Mouse (Mus musculus): ENCODE results near the gene Npl. TPM values are rescaled to one million over a fixed set of nuclear protein-coding genes. Genes with fewer than 3 reads are reported as not detected.

Gene Npl
- polyA plus RNA-seq, 1 experiment from 2014 or later, result 8.0 TPM

- no peaks in the 10 kb centered on the region for H3K27me3 ChIP-seq
- H3K4me3 ChIP-seq (replicated peaks), result no peak overlapping the region
- H3K9me3 ChIP-seq (replicated peaks), result no peaks in the 10 kb centered on the region
- H3K27ac ChIP-seq, result no peak overlapping the region
- H3K36me3 ChIP-seq, result no peaks in the 10 kb centered on the region
- no peak for ATAC-seq (ENCODE audit: low read depth)
- DNase-seq, result no peak
- H3K4me1 ChIP-seq (replicated peaks), result 0 out of 2 replicates have a peak, but pooled peaks cover 2% of the 10 kb centered on the region
- WGBS (ENCODE audit: insufficient replicate concordance), result 74% methylated on average over 6 of the region's 6 CpGs
- H3K9ac ChIP-seq, result no peak overlapping the region
- no peak overlapping the region for H3K4me2 ChIP-seq
These were observed 43.6 kb downstream of the Npl start for GRCm38 (mm10) chr1:153506266-153506665.

DNA sequence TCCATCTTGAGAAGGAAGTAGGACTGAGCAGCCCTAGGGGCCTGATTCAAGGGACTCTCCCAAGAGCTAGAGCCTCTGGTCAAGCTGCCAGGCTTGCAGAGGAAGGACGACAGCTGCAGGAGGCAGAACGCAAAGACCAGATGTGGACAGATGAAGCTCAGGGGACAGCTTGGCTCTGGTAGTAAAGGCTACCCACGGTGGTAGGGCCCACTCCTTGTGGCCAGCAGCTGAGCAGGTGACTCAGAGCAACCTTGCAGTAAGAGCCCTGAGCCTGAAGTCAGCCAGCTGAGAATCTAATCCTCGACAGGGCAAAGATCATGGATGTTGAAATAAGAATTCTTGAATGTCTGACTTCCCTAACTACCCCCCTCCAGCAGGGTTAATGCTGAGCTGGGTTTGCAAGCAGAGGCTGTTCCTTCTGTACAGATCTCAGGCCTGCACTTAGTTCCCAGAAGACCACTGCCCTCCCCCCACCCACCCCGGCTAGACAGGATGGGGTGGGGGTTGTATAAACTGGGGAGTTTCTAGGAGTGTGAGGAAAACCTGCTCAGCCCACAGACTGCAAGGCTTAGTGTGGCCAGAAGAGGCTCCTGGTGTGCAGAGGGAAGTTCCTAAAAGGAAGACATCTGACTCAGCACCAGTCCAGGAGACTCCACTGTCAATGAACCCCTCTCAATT is 48.1 kb downstream of the Npl start:
- DNase-seq, result no peak
- no peak overlapping the region for H3K4me3 ChIP-seq (replicated peaks)
- WGBS (ENCODE audit: insufficient replicate concordance), result 33% methylated on average over 5 of the region's 5 CpGs
- no peak overlapping the region for H3K27ac ChIP-seq
- no peaks in the 10 kb centered on the region for H3K36me3 ChIP-seq
- no peak overlapping the region for H3K4me2 ChIP-seq
- H3K9me3 ChIP-seq (replicated peaks), result no peaks in the 10 kb centered on the region
- no peak for ATAC-seq (ENCODE audit: low read depth)
- H3K4me1 ChIP-seq (replicated peaks), result 0 out of 2 replicates have a peak, but pooled peaks cover 2% of the 10 kb centered on the region
- H3K9ac ChIP-seq, result no peak overlapping the region
- H3K27me3 ChIP-seq, result no peaks in the 10 kb centered on the region

GRCm38 (mm10) chr1:153500030-153500429 is 49.8 kb downstream of the Npl start:
- 80% methylated on average over 9 of the region's 9 CpGs for WGBS (ENCODE audit: insufficient replicate concordance)
- H3K9me3 ChIP-seq (replicated peaks), result no peaks in the 10 kb centered on the region
- ATAC-seq (ENCODE audit: low read depth), result no peak

DNA sequence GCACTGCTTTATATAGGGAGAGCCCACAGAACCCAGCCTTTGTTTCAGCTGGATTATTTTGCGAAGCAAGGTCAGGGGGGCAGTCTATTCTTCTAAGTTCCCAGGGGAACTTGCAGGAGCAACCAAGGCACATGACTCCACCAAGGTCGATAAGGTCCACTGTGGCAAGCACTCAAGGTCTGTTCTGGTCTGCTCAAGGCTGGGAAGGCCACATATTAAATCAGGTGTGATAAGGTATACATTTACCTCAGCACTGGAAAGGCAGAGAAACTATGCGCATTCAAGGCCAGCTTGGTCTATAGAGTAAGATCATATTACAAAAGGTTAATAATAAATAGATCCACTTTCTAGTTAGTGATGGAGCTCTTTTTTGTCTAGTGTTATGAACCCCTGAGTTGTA is 53.8 kb downstream of the Npl start:
- H3K4me2 ChIP-seq, result no peak overlapping the region
- DNase-seq (no peak), ATAC-seq (ENCODE audit: low read depth) (no peak)
- H3K27ac ChIP-seq, result no peak overlapping the region
- no peak overlapping the region for H3K4me3 ChIP-seq (replicated peaks)
- no peaks in the 10 kb centered on the region for H3K27me3 ChIP-seq
- no peaks in the 10 kb centered on the region for H3K36me3 ChIP-seq
- H3K4me1 ChIP-seq (replicated peaks), result no peaks in the 10 kb centered on the region
- H3K9me3 ChIP-seq (replicated peaks), result no peaks in the 10 kb centered on the region
- H3K9ac ChIP-seq, result no peak overlapping the region
- 72% methylated on average over 3 of the region's 3 CpGs for WGBS (ENCODE audit: insufficient replicate concordance)

More at GRCm38 (mm10) chr1:153500030-153500429, 49.8 kb downstream of the Npl start:
- no peak overlapping the region for H3K4me2 ChIP-seq
- H3K27me3 ChIP-seq, result no peaks in the 10 kb centered on the region
- H3K27ac ChIP-seq, result no peak overlapping the region
- H3K4me3 ChIP-seq (replicated peaks), result no peak overlapping the region
- H3K36me3 ChIP-seq, result no peaks in the 10 kb centered on the region
- no peak for DNase-seq
- H3K9ac ChIP-seq, result no peak overlapping the region
- H3K4me1 ChIP-seq (replicated peaks), result 0 out of 2 replicates have a peak, but pooled peaks cover 2% of the 10 kb centered on the region

DNA sequence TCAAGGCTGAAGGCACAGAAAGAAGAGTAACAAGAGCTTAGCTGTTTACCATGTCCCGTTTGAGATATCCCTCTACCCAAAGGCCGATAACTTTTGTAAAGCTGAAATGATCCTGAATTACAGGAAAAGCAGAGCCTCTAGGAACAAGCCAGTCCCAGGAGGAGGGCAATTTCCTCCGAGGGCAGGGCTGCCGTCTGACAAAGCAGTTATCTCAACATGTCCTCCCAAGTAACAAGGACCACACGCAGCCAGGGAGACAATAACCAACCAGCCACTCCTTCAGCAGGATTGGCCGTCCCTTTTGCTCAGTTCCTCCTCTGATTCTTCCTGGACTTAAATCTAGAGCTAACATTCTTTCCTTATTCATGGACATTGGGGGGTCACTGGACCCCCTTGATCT is 55.9 kb downstream of the Npl start:
- 0 out of 2 replicates have a peak, but pooled peaks cover 3% of the 10 kb centered on the region for H3K4me1 ChIP-seq (replicated peaks)
- no peaks in the 10 kb centered on the region for H3K9me3 ChIP-seq (replicated peaks)
- no peaks in the 10 kb centered on the region for H3K27me3 ChIP-seq
- no peak for ATAC-seq (ENCODE audit: low read depth)
- WGBS (ENCODE audit: insufficient replicate concordance), result 23% methylated on average over 6 of the region's 6 CpGs
- H3K4me3 ChIP-seq (replicated peaks), result no peak overlapping the region
- no peaks in the 10 kb centered on the region for H3K36me3 ChIP-seq
- no peak for DNase-seq
- no peak overlapping the region for H3K27ac ChIP-seq
- H3K4me2 ChIP-seq, result no peak overlapping the region
- H3K9ac ChIP-seq, result no peak overlapping the region

DNA sequence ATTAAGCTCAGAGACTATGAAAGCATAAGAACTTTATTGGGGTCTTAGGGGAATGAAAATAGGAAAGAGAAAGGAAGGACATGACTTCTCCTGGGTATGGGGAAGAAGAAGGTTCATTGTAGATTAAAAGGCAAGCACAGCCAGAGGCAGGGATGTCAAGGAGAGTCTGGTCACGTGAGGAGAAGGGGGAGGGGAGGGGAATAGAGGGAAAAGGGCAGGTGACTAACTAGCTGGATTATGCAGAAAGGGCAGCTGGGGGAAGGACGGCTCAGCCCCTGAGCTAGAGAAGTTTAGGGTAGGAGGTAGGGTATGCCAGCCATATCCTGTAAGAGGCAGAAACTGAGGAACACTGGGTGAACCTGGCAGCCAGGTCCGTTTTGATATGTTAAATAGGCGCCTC is 56.5 kb downstream of the Npl start:
- Histone ChIP-seq H3K4me3 (replicated peaks) (no peak overlapping the region), H3K27ac (no peak overlapping the region), H3K4me1 (replicated peaks) (0 out of 2 replicates have a peak, but pooled peaks cover 7% of the 10 kb centered on the region), H3K9ac (no peak overlapping the region), H3K4me2 (no peak overlapping the region), H3K36me3 (no peaks in the 10 kb centered on the region), H3K9me3 (replicated peaks) (no peaks in the 10 kb centered on the region), H3K27me3 (no peaks in the 10 kb centered on the region)
- 48% methylated on average over 4 of the region's 4 CpGs for WGBS (ENCODE audit: insufficient replicate concordance)
- DNase-seq, result no peak
- ATAC-seq (ENCODE audit: low read depth), result no peak

DNA sequence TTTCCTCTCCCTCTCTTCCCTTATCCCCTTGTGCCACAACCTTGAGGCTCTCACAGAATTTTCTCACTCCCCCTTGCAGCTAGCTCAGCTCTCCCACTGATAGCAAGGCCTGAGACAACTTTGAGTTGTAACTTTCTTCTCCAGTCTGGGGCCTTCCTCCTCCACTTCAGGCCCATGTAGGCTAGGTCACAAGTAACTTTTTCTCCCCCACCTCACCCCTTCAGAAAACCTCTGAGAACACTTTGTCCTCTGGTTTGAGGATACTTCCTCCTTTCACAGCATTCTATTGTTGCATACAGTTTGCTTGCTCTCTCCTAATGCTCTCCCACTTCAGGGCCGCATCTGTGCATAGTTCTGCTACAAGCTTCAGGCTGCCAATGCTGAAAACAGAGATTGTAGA is 58.0 kb downstream of the Npl start:
- Histone ChIP-seq H3K4me2 (no peak overlapping the region), H3K27me3 (no peaks in the 10 kb centered on the region), H3K9ac (no peak overlapping the region), H3K4me3 (replicated peaks) (no peak overlapping the region), H3K27ac (no peak overlapping the region), H3K9me3 (replicated peaks) (no peaks in the 10 kb centered on the region), H3K36me3 (no peaks in the 10 kb centered on the region), H3K4me1 (replicated peaks) (peaks cover 14% of the 10 kb centered on the region; the same call in 1 of the 2 replicates)
- DNase-seq (no peak), ATAC-seq (ENCODE audit: low read depth) (no peak)
- 66% methylated on average over 1 of the region's 1 CpGs for WGBS (ENCODE audit: insufficient replicate concordance)

GRCm38 (mm10) chr1:153491345-153491744 is 58.5 kb downstream of the Npl start:
- DNase-seq (no peak), ATAC-seq (ENCODE audit: low read depth) (no peak)
- no peak overlapping the region for H3K9ac ChIP-seq
- H3K4me3 ChIP-seq (replicated peaks), result no peak overlapping the region
- no peak overlapping the region for H3K27ac ChIP-seq
- 78% methylated on average over 2 of the region's 2 CpGs for WGBS (ENCODE audit: insufficient replicate concordance)
- H3K4me1 ChIP-seq (replicated peaks), result peaks cover 15% of the 10 kb centered on the region
- H3K27me3 ChIP-seq, result no peaks in the 10 kb centered on the region
- H3K36me3 ChIP-seq, result no peaks in the 10 kb centered on the region
- no peaks in the 10 kb centered on the region for H3K9me3 ChIP-seq (replicated peaks)
- no peak overlapping the region for H3K4me2 ChIP-seq

- DNase-seq, result no peak
- no peak overlapping the region for H3K4me2 ChIP-seq
- no peak for ATAC-seq (ENCODE audit: low read depth)
- H3K9me3 ChIP-seq (replicated peaks), result no peaks in the 10 kb centered on the region
- H3K9ac ChIP-seq, result no peak overlapping the region
- no peak overlapping the region for H3K4me3 ChIP-seq (replicated peaks)
- no peaks in the 10 kb centered on the region for H3K36me3 ChIP-seq
- no peak overlapping the region for H3K27ac ChIP-seq
- 74% methylated on average over 4 of the region's 4 CpGs for WGBS (ENCODE audit: insufficient replicate concordance)
- peaks cover 28% of the 10 kb centered on the region for H3K4me1 ChIP-seq (replicated peaks)
- no peaks in the 10 kb centered on the region for H3K27me3 ChIP-seq
These were observed 59.9 kb downstream of the Npl start for GRCm38 (mm10) chr1:153489963-153490362.

- no peak overlapping the region for H3K9ac ChIP-seq
- no peak overlapping the region for H3K4me2 ChIP-seq
- DNase-seq (no peak), ATAC-seq (ENCODE audit: low read depth) (no peak)
- H3K4me1 ChIP-seq (replicated peaks), result peaks cover 32% of the 10 kb centered on the region
- 36% methylated on average over 2 of the region's 2 CpGs for WGBS (ENCODE audit: insufficient replicate concordance)
- H3K4me3 ChIP-seq (replicated peaks), result no peak overlapping the region
- no peak overlapping the region for H3K27ac ChIP-seq
- H3K27me3 ChIP-seq, result no peaks in the 10 kb centered on the region
- H3K36me3 ChIP-seq, result no peaks in the 10 kb centered on the region
- H3K9me3 ChIP-seq (replicated peaks), result no peaks in the 10 kb centered on the region
These were observed 60.3 kb downstream of the Npl start for GRCm38 (mm10) chr1:153489540-153489939.

DNA sequence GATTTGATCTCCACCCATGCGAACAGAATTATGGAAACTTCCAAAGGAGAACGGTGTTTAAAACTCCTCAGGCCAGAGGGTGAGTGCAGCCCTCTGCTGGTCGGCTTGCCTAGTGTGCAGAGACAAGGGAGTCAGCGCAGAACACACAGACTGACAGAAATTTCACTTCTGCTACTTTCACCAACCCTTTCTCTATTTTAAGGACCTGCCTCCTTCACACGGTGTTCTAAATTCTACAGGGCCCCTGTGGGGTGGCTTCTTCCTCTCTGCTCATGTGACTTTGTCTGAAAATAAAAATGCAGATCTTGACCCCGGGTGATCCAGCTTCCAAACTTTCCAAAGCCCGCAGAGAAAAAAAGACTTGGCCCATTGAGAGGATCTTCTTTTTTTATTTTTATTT is 60.7 kb downstream of the Npl start:
- H3K4me2 ChIP-seq, result no peak overlapping the region
- no peak overlapping the region for H3K9ac ChIP-seq
- H3K27me3 ChIP-seq, result no peaks in the 10 kb centered on the region
- peaks cover 36% of the 10 kb centered on the region for H3K4me1 ChIP-seq (replicated peaks)
- peak; percentile 44 for DNase-seq
- H3K27ac ChIP-seq, result no peak overlapping the region
- H3K4me3 ChIP-seq (replicated peaks), result no peak overlapping the region
- no peak for ATAC-seq (ENCODE audit: low read depth)
- 31% methylated on average over 7 of the region's 7 CpGs for WGBS (ENCODE audit: insufficient replicate concordance)
- H3K36me3 ChIP-seq, result peaks cover 3% of the 10 kb centered on the region; the same call in 1 of the 2 replicates
- no peaks in the 10 kb centered on the region for H3K9me3 ChIP-seq (replicated peaks)

- peak within 1 kb of the TSS; percentile 88 for H3K4me3 ChIP-seq (replicated peaks)
- H3K36me3 ChIP-seq, result peaks cover 12% of the 10 kb centered on the region
- ATAC-seq (ENCODE audit: low read depth) (peak; percentile 83), DNase-seq (peak; percentile 97)
- H3K27ac ChIP-seq, result peak within 1 kb of the TSS; percentile 86
- peak within 1 kb of the TSS; percentile 82 for H3K4me2 ChIP-seq
- H3K9ac ChIP-seq, result peak within 1 kb of the TSS; percentile 95
- WGBS (ENCODE audit: insufficient replicate concordance), result under 1% methylated on average over 35 of the region's 35 CpGs
- H3K9me3 ChIP-seq (replicated peaks), result no peaks in the 10 kb centered on the region
- H3K4me1 ChIP-seq (replicated peaks), result peaks cover 45% of the 10 kb centered on the region
- H3K27me3 ChIP-seq, result no peaks in the 10 kb centered on the region
These were observed 62.4 kb downstream of the Npl start, which contains the start of gene Dhx9 for GRCm38 (mm10) chr1:153487500-153487879. Gene Dhx9 (minus strand): TSS chr1:153487660.
